Mouse (Mus musculus) frontal cortex, postnatal 14 days (tissue): ENCODE measurements around the gene Ucp3.
"Not testable (repeated sequence)": the region's sequence is repeated elsewhere in the genome, so short reads cannot be mapped to it uniquely, and the experiment has no call there.

Experiments
- DNase-seq, 2 experiments: peaks; one replicate each; pipeline ENCODE4 v3.0.0; 2022; ENCODE audit warnings: low spot score in 2 of 2

Ucp3 gene

GRCm38 (mm10) chr7:100473846-100474454, 1.2 kb downstream of the Ucp3 start:
- DNase-seq, result no peak

GRCm38 (mm10) chr7:100474680-100475079, 1.9 kb downstream of the Ucp3 start:
- DNase-seq, result no peak

GRCm38 (mm10) chr7:100479100-100479822, 6.5 kb downstream of the Ucp3 start:
- no peak for DNase-seq

DNA sequence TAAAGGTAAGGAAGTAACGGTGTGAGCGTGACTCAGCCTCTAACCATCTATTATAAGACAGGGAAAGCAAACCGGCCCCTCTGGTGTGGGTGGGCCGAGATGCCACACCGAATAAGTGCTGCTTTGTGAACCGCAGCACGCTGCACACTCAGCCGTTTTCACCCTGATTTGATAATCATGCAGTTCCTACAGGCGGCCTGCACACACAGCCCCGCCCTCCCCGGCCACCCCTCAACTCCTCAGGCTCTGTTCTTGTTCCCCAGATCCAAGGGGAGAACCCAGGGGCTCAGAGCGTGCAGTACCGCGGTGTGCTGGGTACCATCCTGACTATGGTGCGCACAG, 7.0 kb downstream of the Ucp3 start:
- no peak for DNase-seq

- no peak for DNase-seq
Measured at GRCm38 (mm10) chr7:100480175-100480574, 7.4 kb downstream of the Ucp3 start.

DNA sequence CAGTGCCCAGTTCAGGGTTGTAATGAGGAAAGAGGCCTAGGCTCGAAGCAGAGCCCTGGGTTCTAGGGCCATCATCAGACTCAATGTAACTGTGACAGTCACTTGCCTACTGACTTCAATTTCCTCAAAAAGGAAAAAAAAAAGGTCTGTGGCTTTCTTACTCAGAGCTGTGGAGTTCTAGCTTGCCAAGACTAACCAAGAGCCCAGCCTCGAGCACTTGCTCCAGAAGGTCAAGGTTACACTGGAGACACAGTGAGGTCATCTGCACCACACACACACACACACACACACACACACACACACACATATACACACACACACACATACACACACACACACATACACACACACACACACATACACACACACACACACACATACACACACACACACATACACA, 9.3 kb downstream of the Ucp3 start:
- DNase-seq, result not testable (repeated sequence)

GRCm38 (mm10) chr7:100484493-100484892, 11.7 kb downstream of the Ucp3 start:
- DNase-seq, result no peak

DNA sequence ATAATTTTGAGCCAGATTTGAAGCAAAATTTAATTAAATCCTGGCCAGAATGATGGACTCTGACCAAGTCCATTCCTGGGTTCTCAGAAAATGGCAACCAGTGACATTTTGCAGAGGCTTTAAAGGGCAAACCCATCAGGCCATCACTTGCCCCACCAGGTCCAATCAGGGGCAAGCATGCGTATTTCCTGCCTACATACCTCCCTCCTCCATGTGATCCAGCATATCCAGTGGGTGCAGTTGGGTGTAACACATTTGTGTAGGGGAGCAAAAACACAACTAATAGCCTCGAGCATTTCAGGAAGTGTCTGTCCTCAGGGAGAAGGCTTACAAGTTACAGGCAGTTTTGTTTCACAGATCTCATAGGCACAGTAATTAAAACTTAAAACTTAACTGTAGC, 14.5 kb downstream of the Ucp3 start:
- no peak for DNase-seq

GRCm38 (mm10) chr7:100488474-100489048, 15.8 kb downstream of the Ucp3 start:
- no peak for DNase-seq

DNA sequence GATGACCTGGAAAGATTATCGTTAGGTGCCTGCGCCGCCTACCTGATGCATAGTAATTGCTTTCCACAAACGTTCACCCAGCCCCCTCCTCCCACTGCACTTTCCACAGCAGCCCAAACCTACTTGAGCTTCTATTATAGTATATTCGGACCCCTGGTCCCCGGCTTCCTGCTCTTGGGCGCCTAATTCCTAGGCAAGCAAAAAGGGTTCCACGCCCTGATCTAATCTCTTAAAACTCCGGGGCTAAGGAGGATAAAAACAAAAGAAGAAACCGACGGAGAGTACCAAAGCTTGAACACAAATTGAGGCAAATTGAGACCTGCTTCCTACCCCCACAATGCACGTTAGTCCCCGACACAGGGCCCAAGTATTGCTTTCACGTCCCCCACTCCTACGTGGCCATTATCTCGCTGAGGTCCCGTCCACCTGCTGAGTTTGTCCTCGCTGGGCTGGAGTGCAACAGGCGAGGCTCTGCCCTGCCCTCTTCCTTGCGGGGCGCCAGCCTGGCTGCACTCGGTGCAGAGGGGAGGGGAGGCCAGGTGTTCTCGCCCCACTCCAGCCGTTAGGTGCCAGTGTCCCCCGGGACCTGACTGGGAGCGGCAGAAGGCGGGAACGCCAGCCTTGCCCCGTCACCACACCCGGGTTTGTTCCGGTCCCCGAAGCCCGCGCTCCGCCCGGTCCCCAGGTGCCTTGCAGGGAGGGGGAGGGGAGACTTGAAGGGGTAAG, 19.8 kb downstream of the Ucp3 start:
- no peak for DNase-seq

DNA sequence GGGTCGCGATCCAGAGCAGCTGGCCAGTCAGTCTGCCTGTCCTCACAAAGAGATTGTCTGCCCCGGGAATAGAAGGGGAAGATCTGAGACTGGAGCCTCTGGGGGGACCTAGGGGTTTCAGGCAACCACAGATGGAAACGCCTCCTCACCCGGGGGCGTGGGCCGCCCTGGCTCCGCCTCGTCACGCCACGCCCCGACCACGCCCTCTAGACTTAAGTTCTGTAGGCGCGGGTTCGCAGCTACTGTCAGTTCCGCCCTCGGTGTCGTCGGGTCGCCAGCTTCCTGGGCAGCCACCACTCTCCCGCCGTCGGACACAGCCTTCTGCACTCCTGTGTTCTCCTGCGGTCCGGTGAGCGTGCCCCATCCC, 20.3 kb downstream of the Ucp3 start, which contains the start of gene Ucp2:
Ucp2 (plus strand) TSS at position 221 of the 367 bp plus-strand sequence.
- DNase-seq, result peak in 1 of 2 experiments; percentile 56

DNA sequence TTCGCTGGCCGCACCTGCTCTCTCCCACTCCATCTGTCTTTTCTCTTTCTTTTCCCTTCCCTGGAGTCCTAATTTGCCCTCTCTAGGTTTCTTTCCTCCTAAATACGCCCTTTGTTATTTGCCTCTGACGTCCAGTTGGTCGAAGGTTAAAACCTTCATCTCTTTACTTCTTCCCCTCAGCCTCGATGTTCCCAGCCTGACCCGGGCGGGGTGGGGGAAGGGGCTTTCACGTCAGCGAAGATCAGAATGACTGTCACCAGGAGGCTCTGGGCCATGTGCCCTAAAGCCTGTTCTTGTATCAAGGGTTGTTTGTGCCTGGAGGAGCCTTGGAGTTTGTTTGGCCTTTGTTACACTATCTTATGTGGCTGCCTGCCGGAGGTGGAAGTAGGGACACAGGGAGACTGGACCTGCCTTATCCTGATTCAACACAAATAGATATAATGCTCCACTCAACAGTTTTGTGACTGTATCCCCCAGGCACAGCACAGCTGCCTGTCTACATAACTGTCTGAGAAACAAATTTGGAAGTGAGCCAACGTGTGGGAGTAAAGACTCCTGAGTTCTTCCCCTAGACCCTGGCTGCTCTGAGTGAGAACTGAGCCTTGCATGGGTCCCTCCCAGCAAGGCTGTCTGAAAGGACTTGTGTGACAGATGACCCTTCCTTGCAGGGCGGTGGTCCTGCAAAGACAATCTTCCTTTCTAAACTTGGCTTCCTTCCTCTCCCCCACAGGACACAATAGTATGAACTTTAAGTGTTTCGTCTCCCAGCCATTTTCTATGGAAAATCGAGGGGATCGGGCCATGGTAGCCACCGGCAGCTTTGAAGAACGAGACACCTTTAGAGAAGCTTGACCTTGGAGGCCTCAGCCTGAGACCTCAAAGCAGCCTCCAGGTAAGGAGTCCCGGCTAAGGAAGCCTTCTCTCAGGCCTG, 21.0 kb downstream of the Ucp3 start:
- no peak for DNase-seq

- DNase-seq, result no peak
Measured at GRCm38 (mm10) chr7:100494415-100494831, 21.6 kb downstream of the Ucp3 start.

- no peak for DNase-seq
Measured at GRCm38 (mm10) chr7:100495042-100495441, 22.3 kb downstream of the Ucp3 start.

GRCm38 (mm10) chr7:100495581-100496251, 22.9 kb downstream of the Ucp3 start:
- peak; percentile 55 to 78 for DNase-seq

- DNase-seq, result no peak
Measured at GRCm38 (mm10) chr7:100496371-100496770, 23.6 kb downstream of the Ucp3 start.

- DNase-seq, result no peak
Measured at GRCm38 (mm10) chr7:100496791-100497190, 24.0 kb downstream of the Ucp3 start.

- DNase-seq, result no peak
Measured at GRCm38 (mm10) chr7:100497402-100497801, 24.6 kb downstream of the Ucp3 start.

DNA sequence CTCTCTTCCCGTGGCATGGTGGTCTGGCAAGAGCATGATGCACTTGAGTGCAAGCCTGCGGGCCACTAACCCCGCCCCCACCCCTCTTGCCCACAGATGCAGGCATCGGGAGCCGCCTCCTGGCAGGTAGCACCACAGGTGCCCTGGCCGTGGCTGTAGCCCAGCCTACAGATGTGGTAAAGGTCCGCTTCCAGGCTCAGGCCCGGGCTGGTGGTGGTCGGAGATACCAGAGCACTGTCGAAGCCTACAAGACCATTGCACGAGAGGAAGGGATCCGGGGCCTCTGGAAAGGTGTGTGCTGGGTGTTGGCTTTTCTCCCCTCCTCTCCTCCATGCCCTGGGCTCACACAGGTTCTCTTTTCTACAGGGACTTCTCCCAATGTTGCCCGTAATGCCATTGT, 25.2 kb downstream of the Ucp3 start:
- no peak for DNase-seq

DNA sequence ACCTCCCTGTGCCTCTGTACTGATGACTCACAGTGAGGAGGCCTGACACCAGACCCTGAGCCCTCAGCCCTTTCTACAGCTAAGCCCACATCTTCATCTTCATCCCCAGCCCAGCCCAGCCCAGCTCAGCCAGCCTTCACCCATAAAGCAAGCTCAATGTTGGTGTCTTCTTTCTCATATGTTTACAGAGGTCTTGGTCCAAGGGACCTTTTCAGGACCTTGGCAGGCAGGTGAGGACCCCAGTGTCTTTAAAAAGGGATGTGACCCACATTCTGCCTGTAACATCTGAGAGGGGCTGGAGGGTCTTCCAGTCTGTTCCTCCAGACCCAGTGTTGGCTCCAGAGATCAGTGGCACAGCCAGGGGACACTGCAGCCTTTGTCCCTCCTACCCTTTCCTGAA, 26.7 kb downstream of the Ucp3 start:
- no peak for DNase-seq
